Mouse (Mus musculus): ENCODE measurements at regions not wholly inside any gene's neighbourhood (a gene's known extent, or its start where the extent isn't known, plus 50 kb on each side); places are given as distances from the start of the nearest gene placed in this dataset.

DNA sequence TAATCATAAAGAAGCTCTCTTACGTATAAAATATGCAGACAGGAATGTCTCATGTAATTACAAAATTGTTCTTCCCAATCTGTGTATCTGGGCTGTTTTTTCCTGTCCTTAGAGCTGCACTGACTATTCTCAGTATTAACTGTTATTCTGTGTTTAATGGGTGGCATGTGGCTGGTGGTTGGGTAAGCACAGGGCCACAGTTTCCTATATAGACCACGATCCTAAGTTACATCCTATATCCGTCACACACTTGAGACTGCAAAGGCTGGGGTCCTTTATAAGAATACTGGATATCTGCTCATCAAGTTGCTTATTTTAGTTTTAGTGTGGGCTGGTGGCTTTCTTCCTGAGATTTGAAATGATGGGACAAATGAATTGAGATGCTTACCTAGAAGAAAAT is 159.0 kb downstream of the Sox4 start:
- DNase-seq (ENCODE audit: low spot score), result no peak

DNA sequence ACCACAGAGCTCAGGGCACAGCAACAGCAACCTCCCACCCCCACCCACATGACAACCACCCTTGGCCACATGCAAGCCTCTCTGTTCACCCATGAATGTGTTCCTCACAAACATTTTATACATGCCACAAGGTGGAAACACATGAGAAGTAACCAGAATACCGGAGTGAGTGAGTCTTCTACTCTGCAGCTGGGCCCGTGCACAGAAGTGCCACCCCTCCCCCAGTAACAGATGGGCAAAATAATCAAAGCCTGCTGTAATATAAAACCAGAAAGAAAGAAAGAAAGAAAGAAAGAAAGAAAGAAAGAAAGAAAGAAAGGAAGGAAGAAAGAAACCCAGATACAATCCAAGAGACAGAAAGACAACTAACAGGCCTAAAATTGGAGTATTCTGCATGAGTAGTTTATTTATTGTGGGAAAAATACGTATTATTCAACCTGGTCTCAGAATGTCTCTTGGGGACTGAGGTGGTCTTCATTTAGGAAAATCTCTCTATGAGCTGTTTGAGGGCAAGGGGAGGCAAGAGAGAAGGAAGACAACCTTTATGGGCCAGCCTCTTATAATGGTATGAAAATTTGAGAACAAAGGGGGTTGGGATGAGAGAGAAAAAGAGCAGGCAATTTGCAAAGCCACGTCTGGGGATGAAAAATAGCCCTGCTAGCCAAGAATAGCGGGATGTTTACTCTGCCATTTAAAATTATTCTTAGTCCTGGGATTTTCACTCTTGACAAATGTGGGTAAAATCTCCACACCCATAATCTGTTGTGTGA is 160.2 kb downstream of the Sox4 start:
- DNase-seq (ENCODE audit: low spot score), result no peak

DNA sequence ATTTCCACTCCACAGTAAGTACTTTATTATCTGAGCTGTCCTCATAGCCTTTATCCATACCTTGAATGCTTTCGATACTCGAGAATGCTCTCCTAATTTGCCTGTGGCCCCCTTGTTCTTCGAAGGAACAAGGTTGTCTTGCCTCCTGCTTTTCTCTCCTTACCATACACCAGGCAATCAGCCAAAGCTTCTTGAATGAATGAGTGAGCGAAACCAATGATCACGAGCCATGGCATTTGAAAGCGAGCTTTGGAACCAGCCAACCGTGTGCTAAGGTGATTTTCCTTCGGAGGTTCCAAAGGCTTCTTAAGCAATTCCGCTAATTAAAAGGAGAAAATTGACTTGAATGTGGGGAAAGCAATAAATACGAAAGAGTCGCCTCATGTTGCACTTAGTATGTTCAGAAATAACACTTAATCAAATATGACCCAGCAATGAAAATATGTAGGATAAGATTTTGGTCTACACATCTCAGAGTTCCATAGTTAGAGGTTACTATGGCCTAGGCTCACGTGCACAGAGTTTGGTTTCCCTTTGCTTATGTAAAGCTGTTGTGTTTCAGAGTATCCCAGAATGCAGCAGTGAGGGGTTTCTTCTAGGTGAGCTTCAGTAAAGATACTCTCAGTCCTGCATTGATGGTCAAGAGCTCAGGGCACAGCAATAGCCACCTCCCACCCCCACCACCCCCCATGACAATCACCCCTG is 160.9 kb downstream of the Sox4 start:
- no peak for DNase-seq (ENCODE audit: low spot score)

DNA sequence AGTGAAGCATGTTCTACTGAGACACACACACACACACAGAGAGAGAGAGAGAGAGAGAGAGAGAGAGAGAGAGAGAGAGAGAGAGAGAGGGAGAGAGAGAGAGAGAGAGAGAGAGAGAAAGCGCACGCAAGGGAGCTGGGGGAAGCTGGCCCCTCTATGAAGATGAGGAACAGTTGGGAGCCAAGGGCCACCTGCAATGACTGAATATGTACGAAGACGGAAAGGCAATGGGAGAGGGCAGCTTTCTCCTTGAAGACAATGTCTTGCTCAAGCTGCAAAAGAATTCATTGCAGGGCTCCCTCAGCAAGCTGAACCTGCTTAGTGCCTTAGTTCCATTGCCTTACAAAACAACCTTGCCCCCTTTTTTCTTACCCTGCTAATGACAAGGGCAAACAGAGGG is 163.1 kb downstream of the Sox4 start:
- DNase-seq (ENCODE audit: low spot score), result no peak

DNA sequence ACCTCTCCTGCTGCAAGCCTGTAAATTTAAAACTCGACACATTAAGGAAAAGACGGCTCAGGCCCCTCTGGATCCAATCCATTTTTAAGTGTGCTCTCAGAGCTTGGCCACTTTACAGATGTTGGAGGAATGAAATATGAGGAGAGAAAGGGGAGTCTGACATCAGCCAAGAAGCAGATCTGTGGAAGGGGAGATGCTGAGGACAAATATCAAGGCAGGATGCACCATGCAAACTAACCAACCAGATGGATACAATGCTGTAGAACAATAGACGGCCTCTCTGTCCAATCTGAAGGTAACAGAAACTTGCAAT is 166.2 kb downstream of the Sox4 start:
- DNase-seq (ENCODE audit: low spot score), result no peak

DNA sequence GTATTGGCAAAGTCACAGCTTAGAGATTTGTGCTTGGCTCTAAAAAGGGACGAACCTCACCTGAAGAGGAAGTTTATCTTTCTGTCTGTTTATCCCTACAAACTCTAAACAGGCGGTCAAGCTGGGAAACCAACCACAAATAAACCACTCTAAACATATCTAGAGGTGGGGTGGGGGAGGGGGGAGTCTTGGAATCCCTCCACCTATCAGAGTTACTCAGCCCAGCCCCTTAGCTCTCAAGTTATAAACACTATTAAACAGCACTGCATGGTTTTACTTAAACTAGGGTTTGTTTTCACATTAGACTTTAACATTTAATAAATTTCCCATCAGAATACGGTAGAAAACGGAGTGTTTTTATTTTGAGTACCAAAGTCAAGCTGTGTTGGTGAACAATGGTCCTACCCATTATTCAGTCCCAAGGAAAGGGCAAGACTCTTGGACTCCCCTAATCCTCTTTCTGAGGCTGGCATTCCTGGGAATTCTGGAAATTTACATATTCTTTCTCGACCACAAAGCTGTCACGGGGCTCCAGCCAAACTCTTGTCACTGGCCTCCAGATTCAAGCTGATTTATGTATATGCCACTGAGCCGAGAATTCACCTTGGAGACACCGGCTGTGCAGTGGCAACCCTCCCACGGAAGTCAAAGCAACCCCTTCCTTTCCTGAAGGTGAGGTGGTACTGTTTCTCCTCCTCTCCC is 166.7 kb downstream of the Sox4 start:
- DNase-seq (ENCODE audit: low spot score), result no peak

DNA sequence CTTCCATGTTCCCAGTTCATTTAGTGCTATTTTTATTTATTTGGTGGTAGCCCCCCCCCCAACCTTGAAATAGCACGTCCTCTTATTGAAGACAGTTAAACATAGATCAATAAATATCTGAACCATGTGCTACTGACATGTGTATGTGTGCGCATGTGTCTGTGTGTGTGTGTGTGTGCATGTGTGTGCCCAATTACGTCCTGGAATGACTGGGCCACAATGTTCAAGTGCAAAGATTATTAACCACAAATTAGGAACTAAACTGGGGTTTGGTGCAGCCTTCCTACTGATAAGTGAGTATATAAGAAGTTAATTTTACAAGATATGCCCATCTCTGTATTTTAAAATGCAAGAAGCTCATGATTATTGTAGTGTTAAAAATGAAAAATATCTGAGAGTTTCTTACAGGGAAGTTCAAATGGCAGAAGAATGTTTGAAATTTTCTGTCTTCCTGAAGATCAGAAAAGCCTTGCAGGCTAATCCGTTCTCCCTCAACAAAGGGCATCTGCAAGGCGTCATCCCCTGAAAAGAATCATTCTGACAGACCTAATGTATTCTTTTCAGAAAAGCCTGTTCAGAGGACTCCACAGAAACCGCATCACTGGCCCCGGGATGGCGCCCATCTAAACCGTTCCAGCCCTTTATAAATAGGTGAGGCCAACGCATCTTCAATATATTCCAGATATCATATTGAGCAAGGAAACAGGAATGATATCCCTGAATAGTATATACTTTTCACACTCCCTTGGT is 170.8 kb downstream of the Sox4 start:
- DNase-seq (ENCODE audit: low spot score), result no peak

DNA sequence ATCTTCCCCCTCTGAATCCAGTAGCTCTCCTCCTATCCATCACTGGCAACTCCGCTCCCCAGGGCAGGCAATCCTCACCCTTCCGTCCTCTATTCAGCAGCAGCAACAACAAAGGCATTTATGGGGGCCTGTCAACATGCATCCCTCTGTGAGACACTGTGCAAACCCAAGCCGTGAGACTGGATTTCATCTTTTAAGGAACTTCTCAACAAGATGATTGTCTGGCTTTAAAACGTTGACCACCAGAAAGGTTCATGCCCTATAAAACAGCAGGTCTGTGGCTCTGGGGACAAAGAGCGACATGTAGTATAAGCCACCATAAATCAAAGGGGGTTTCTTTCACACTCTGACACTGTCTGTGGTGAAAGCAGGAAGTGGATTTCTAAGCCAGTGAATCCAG is 171.4 kb downstream of the Sox4 start:
- no peak for DNase-seq (ENCODE audit: low spot score)

DNA sequence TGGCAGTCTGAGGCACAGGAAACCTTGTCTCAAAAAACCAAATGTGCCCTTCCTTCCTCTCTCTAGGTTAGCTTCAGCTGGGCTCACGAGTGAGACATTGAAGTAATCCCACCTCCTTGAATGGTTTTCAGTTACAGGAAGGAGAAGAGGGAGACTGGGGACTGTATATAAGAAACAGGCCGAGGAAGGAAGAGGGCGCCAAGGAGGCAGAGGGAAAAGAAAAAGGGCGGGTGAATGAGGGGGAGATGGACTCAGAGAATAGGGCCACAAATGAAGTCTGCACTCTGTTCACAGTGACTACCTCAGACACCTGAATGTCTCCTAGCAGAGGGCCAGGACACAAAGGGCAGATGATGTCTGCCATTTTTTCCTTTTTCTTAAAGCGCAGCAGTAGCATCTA is 171.9 kb downstream of the Sox4 start:
- no peak for DNase-seq (ENCODE audit: low spot score)

DNA sequence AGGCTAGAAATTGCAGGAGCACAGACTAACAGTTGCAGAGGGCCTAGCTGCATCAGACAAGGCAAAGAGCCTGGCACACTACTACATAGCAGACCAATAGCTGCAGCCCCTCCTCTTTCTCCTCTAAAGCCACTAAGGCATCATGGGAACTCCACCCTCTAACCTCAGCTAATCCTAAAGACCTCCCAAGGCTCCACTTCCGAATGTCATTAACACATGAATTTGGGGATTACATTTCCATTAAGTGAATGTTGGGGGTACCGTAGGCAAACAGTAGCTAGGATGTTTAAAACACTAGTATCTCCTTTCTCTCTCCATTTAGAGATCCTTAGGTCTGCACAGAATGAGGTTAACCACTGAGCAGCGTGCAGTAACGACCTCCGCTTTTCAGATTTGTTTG is 173.1 kb downstream of the Sox4 start:
- DNase-seq (ENCODE audit: low spot score), result no peak

DNA sequence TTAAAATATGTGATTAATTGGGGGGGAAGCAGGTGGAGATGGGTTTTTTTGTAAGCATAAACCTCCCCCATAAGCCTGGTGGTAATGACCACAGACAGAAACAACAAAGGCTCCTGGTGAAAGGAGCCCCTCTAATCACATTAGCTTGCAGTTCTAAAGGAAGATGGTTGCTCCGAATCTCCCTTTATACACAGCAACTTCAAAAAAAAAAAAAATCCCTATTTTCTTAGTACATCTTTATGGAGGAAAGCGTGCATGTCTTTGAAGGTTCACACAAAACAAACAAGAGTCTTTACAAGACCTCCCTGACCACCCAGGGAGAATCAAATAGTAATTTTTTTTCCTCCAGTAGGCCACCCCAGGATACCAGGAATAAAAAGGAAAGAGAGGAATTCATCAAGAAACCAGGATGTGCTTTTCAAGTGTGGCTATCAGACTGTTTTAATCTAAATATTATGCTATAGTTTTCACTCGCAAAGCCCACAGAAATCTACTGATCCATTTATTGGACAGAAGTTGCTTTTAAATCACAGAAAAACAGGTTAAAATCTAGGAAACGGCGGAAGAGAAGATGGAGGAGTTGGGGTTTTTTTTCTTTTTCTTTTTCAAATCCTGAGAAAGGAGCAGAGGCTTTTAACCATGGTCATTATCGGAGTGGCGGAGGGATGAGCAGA is 178.2 kb downstream of the Sox4 start:
- DNase-seq (ENCODE audit: low spot score), result no peak

DNA sequence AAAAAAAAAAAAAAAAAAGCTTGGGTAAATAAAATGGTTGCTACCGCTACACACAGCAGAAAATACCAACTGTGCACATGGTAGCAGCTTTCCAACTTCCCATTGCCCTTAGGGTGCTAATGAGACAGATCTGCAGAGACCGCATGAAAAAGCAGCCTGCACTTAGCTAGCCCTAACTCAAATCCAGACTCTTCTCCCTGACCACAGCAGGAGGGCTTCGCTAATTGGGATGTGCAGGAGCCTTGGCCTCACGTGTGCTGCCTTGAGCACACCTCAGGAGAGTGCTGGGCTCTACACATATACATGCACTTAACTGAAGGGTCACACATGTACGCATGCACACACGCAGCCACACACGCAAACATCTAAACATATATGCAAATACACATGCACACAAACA is 178.9 kb downstream of the Sox4 start:
- DNase-seq (ENCODE audit: low spot score), result no peak

DNA sequence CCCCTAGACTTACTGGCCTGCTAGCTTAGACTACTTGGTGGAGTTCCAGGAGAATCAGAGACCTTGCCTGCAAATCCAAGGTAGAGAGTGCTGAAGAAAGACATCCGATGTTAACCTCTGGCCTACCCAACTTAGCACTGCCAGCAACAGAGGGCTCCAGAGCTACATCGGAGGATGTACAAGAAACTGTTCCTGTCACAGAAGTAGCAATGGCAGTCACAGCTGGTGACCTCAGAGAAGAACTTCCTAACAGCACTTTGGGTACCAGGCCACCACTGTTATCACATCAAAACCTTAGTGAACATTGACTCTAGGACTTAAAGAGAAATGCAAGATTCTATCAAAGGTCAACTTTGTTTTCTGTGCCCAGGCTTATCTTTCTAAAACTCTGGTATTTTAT is 180.0 kb downstream of the Sox4 start:
- DNase-seq (ENCODE audit: low spot score), result no peak

DNA sequence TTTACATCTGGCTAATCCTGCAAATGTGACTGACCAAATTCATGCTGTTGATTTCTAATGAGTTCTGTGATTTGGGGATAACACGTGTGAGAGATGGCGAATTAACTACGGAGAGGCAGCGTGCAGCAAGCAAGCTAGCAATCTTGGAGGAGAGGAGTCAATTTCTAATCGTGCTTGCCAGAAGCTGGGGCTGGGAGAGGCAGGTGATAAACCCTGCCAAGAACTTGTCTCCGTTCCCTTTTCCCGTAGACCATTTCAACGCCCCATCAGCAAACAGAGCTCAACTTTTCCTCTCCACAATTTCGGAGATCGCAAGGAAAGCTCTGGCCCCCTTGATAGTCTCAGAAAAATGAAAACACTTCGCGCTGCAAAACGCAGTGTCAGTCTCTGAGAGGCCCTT is 183.0 kb downstream of the Sox4 start:
- no peak for DNase-seq (ENCODE audit: low spot score)

DNA sequence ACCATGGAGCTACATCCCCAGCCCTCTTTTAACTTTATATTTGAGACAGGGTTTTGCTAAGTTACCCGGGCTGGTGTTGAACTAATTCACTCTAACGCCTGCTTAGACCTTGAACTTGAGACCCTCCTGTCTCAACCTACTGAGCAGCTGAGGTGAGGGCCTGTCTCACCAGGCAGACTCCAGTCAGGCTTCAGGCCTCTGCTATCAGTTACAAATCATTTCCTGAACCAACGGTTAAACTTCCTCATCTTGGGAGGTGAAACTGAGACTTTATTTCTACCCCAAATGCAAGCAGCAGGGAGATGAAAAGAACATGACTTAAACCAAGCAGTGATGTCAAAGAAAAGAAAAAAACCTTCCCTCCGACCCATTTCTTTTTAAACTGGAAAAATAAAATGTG is 183.5 kb downstream of the Sox4 start:
- DNase-seq (ENCODE audit: low spot score), result no peak

DNA sequence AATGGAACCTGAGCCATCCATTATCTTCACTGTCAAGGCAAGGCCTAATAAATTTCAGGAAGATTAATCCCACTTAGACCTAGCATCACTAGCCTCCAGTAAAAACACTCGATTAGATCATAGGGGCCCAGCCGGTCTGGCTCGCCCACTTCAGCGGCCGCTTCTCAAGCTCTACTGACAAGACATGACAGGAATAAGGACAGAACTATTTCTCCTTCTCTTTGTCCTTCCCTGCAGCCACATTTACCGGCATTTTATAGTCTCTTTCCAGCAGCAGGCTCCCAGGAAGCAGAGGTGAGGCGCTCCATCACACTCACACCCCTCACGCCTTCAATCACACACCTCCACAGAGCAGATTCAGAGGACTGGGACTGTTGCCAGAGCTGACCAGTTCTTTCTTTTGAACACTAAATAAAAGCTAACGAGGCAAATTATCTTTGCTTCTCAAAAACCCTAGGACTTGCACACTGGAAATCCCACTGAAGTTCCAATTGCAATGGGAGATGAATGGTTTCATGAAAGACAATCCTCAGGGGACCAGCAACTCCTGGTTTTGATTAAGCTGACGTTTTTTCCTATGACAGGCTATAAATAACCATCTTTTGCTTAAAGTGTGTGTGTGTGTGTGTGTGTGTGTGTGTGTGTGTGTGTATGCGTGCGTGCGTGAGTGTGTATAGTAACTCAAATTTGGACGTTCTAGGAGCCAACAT is 184.6 kb downstream of the Sox4 start:
- no peak for DNase-seq (ENCODE audit: low spot score)

DNA sequence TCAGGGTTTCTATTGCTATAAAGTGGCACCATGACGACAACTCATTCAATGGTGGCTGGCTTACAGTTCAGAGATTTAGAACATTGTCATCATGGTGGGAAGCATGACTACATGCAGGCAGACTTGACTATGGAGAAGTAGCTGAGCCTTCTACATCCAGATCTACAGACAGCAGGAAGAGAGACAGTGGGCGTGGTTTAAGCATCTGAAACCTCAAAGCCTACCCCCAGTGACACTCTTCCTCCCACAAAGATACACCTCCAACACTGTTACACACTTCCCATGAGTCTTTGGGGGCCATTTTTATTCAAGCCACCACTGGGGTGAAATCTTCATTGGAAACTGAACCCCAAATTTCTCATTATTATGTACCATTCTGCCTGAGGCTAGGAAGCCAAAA is 191.0 kb downstream of the Sox4 start:
- no peak for DNase-seq (ENCODE audit: low spot score)

DNA sequence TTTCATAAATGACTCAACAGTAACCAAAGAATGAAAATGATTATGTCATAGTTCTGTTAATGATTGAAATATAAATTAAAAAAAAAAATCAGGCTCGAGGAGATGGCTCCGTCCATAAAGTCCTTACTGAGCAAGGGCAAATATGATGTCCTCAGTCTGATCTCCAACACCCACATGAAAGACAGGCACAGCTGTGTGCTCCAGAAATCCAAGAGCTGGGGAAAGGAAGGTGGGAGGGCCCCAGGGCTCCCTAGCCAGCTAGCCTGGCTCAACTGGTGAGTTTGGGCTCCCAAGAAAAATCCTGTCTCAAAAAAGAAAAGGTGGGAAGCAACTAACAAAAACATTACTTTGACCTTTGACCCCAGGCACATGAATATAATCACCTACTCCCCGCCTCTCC is 194.5 kb downstream of the Sox4 start:
- DNase-seq (ENCODE audit: low spot score), result no peak

DNA sequence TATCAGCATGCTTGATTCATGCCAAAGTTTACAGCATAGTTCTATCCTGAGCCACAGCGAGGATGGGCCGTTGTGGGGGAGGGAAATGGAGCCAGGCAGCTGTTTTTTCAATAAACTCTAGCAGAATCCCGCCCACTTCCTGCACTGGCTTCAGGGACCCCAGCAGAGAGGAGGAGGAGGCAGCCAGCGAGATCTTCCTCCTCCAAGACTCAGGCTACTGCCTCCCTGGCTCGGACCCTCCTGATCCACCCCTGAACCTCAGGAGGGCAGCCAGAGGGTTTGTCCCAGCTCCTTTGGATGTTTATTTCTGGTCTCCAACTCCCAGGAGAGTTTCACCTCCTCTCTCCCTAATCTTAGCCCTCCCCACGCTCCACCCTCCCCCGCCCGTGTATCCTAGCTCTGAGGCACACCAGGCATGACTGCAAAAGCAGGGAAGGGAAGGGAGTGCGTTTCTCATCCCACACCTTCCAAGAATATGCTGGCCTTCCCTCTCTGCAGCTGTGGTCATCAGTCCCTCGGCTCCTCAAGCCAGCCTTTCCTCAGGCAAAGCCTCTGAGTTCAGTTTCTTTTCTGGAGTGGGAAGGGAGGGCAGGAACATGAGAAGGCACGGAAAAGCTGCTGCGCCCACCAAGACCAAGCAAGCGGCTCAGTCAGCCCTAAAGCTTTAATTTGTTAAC is 195.5 kb downstream of the Sox4 start:
- peak; percentile 72 for DNase-seq (ENCODE audit: low spot score)

DNA sequence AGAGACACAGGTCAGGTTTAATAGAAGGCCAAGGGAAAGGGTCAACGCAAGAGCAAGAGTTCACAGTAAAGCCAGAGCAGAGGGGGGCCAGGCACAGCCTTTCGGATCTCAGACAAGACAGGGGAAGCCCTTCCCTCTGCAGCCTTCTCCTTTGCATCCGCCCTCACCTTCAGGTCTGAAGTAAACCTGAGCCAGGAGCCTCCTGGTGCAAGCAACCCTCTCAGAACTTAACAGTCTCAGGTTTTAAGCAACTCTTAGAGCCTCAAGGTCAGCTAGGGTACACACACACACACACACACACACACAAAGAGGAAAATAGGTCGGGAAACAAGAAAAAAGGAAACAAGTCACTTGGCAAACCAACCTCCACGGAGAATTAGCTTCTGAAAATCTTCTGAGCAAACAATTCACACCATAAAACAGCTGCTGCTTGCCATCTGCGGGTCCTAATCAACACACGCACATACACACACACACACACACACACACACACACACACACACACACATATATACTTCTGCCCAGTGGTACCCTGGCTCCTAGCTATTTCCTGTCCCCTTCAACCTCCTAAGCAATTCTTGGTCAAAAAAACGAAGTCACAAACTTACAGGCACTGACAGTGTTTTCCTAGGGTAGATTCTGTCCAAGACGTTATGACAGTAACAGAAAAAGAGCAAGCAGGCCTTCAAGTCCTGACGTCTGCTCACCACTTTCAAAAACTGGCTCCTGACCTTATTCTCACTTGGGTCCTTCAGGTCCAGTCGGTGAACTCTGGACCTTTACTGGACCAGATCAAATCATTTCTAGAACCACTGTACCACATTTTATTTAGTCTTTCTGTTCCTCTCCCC is 196.4 kb downstream of the Sox4 start:
- DNase-seq (ENCODE audit: low spot score), result no peak
